ENCODE assay signal across 22 mouse cellular contexts in genomic region chr12:41644802-41645551, GRCm38 (mm10).
DNase-seq lines count a peak whose midpoint lies in the region; ATAC-seq and TF ChIP-seq lines count a peak whose summit lies in the region.
"Had no signal": no experiment of that assay in that cellular context is flagged by ENCODE, and none has a peak within 500 bp of the region (broad histone marks: within the 10 kb centered on the region; RNA-seq: fewer than 3 reads in every experiment).

No protein-coding gene starts in this region.

- no peaks in the 10 kb centered on the region for H3K36me3 ChIP-seq in heart, postnatal 0 days (replicated peaks; ENCODE audit: control insufficient read depth, insufficient read depth, low read length)
- H3K36me3 ChIP-seq: embryonic facial prominence, embryonic 10.5 days; forebrain, embryonic 12.5 days; limb, embryonic 15.5 days; liver, embryonic 15.5 days; neural tube, embryonic 12.5 days; stomach, embryonic 15.5 days had no signal

- no peaks in the 10 kb centered on the region for H3K9me3 ChIP-seq in heart, postnatal 0 days (replicated peaks; ENCODE audit: control insufficient read depth, low read length)
- H3K9me3 ChIP-seq: embryonic facial prominence, embryonic 10.5 days; forebrain, embryonic 12.5 days; limb, embryonic 15.5 days; liver, embryonic 15.5 days; neural tube, embryonic 12.5 days; stomach, embryonic 15.5 days had no signal

- no peak overlapping the region for H3K4me2 ChIP-seq in heart, postnatal 0 days (ENCODE audit: low read depth, low read length)
- H3K4me2 ChIP-seq: forebrain, embryonic 12.5 days; heart, embryonic 11.5 days; limb, embryonic 15.5 days; liver, embryonic 15.5 days; neural tube, embryonic 12.5 days; stomach, embryonic 15.5 days had no signal

- TF ChIP-seq CTCF in heart, postnatal 0 days (IDR thresholded peaks at IDR 0.05; ENCODE audit: low read depth), result no peak

- peaks cover 3% of the 10 kb centered on the region for H3K4me1 ChIP-seq in heart, postnatal 0 days (ENCODE audit: control insufficient read depth, insufficient read depth)
- H3K4me1 ChIP-seq: limb, embryonic 15.5 days; liver, embryonic 15.5 days had no signal

- DNase-seq in heart, postnatal 0 days (ENCODE audit: low spot score), result peak; percentile 11
- no peak for DNase-seq in heart, postnatal 36 days
- DNase-seq in left cerebral cortex, adult 11 months (ENCODE audit: low spot score), result peak; percentile 4
- DNase-seq in left cerebral cortex, adult 18-20 months (ENCODE audit: low spot score in 2 of 2), result no peak
- DNase-seq in right cerebral cortex, adult 2 months (ENCODE audit: low spot score in 2 of 2), result peak; percentile 8 to 22
- DNase-seq in right cerebral cortex, postnatal 25 days, result no peak
- DNase-seq in cerebellum, adult 18-20 months, result no peak
- DNase-seq: adrenal gland, postnatal 36 days; B cell, adult 2 months; cerebellum, adult 8-10 months; gastrocnemius, adult 2 months; kidney, adult 11 months; kidney, postnatal 10 days; lung, postnatal 10 days; thymus, adult 2 months had no signal

- no peak overlapping the region for H3K4me3 ChIP-seq in heart, postnatal 0 days (ENCODE audit: low read depth, low read length)
- H3K4me3 ChIP-seq: embryonic facial prominence, embryonic 10.5 days; forebrain, embryonic 12.5 days; gastrocnemius, adult 2 months; limb, embryonic 15.5 days; liver, embryonic 15.5 days; neural tube, embryonic 12.5 days; stomach, embryonic 15.5 days had no signal

- H3K27ac ChIP-seq in heart, postnatal 0 days (ENCODE audit: low read depth), result no peak overlapping the region
- H3K27ac ChIP-seq: embryonic facial prominence, embryonic 10.5 days; forebrain, embryonic 12.5 days; gastrocnemius, adult 2 months; limb, embryonic 15.5 days; liver, embryonic 15.5 days; neural tube, embryonic 12.5 days; stomach, embryonic 15.5 days had no signal

- no peak for TF ChIP-seq EP300 in heart, postnatal 0 days (IDR thresholded peaks at IDR 0.05; ENCODE audit: low read depth)

- no peak overlapping the region for H3K9ac ChIP-seq in heart, postnatal 0 days (replicated peaks; ENCODE audit: low read depth, low read length)
- H3K9ac ChIP-seq: forebrain, embryonic 12.5 days; limb, embryonic 15.5 days; liver, embryonic 15.5 days; neural tube, embryonic 12.5 days; stomach, embryonic 15.5 days had no signal

- WGBS in heart, postnatal 0 days, result 38% methylated on average over 4 of the region's 4 CpGs

- no peaks in the 10 kb centered on the region for H3K27me3 ChIP-seq in heart, postnatal 0 days (ENCODE audit: control insufficient read depth, insufficient read depth, low read length)
- H3K27me3 ChIP-seq: forebrain, embryonic 12.5 days; limb, embryonic 15.5 days; liver, embryonic 15.5 days; neural tube, embryonic 12.5 days; stomach, embryonic 15.5 days had no signal

- no peak for ATAC-seq in heart, postnatal 0 days (ENCODE audit: insufficient read depth, low read depth)

- intact Hi-C loops in heart, postnatal 36 days (cut with DNase I), result no loop called here

Comparison
In these comparisons a context has a peak if more than half of its experiments do, and no peak if none do; other contexts are left out.
1. DNase-seq: peak in heart, postnatal 0 days (single experiment), left cerebral cortex, adult 11 months (single experiment) and right cerebral cortex, adult 2 months (2 of 2); none in heart, postnatal 36 days (0 of 2), left cerebral cortex, adult 18-20 months (0 of 2), right cerebral cortex, postnatal 25 days (single experiment) and cerebellum, adult 18-20 months (0 of 2).